Mouse (Mus musculus) mature B cell (primary cell): ENCODE data around the gene Frrs1.

Experiments used
- in situ Hi-C: fragments of 300-500 bp; cut with MboI; formaldehyde crosslinking; loops from 2 replicates; pipeline ENCODE4 v1.14.3; 2019

Gene Frrs1

DNA sequence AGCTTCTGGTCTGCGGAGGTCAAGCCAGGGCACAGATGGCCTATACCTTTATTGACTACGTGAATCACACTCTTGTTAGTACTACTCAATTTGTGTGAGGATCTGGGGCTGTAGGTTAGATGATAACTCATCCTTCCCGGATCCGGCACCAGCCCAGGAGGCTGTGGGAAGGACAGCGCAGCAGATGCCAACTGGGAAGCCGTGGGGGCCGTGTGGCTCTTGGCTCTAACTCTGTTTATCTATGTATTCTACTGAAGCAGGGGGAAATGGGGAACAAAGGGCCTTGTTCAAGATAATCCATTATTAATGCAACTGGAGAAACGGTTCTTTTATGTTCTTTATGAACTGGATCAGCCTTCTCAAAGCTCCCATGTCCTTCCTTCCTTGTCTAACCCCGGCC is 47.3 kb downstream of the Frrs1 start:
- in situ Hi-C loops = no loop called here

DNA sequence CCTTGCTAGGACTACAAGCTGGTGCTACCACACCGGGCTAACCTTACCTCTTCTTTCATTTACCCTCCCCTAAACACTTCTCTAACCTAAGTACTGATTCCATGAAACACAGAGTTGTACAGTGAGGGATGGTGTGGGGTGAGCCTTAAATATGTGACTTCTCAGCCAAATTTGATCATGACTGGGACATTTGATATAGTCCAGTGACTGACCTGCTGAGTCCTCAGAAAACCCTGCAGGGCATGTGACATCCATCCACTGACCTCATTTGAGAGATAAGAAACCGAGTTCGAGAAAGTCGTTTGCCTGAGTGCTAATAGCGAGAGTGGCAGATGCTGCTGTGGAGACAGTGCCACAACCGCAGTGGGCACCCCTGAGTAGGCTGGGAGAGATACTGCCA is 55.1 kb downstream of the Frrs1 start:
- in situ Hi-C loops = no loop called here

DNA sequence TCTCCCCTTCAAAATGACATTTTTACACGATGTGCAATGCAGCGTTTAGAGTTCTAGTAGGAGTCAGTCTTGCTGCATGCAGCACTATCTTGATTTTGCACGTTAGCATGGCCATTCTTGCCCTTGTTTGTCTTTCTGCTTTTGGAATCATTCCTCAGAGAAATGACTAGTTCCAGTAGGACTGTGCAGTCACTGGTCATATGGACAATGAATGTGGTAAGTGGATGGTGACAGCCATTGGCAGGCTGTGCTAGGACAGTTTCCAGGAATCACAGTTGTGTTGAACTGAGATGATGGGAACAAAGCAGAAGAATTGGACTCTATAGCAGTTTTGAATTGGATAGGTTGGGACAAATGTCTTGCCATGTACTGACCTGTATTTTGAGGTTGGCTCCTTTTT is 55.7 kb downstream of the Frrs1 start:
- in situ Hi-C loops = no loop called here

DNA sequence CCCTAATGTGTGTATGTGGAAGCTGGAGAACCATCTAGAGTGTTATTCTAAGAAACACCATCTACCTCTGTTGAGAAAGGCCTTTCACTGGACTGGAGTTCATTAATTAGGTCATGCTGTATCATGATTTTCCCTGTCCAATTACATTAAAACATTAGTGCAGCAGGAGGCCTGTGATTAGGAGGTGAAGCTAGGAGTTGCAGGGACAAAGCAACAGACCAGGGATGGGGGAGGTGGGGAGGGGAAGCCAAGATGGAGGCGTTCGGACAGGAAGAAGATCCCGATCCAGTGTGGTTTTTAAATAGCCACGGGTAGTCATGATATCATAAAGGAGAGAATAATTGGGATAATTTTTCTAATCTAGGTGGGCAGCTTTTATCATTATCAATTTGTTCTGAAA is 57.8 kb downstream of the Frrs1 start:
- in situ Hi-C loops = no loop called here

DNA sequence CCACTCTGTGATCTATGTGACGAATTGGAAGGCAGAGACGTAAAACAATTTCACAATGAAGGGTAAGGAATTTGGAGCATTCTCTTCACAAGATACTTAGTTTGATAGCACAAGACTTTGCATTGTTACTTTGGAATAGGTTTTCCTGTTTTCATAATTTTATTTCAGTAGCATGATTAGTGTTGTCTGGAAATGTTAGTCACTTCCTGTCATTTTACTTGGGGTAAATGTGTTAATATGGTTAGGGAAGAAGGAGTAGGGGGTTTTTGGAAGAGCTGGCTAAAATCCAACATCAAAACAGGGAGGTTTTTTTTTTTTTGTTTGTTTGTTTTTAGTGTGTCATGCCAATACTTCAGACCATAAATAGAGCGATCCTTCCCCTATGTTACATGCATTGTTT is 62.3 kb downstream of the Frrs1 start:
- in situ Hi-C loops = no loop called here

DNA sequence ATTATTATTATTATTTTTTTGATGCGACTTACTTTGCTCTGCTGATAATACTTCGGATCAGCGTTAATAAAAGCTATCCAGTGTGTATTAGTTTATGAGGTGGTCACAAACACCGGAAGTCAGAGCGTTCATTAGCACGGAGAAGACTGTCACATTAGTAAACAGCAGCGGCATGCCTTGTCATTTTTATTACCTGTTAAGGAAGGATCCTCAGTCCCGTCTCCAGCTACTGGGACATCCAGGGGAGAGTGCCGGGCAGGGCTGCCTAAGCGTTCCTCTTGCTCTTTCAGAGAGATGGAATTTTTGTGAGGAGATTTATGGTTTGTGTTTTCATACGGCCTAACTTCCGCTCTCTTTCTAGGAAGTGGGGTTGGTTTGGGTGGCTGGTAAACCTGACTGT is 63.8 kb downstream of the Frrs1 start:
- in situ Hi-C loops = no loop called here

DNA sequence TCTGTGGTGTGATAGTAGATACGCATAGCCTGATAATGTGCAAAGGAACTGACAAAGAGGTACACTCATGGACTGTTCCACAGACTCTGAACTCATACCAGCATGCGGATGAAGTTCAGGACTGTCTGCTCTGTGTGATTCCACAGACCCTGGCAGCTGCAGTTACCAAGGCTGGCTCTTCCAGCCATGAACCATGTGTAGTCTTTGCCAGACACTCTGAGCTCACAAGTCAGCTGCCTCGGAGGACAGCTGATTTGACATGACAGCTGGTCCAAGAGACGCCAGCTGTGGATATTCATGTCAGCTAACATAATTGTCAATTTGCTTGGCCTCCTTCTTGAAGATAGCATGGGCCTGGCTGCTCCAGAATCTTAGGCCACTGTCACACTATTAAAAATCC is 69.7 kb downstream of the Frrs1 start:
- in situ Hi-C loops = no loop called here

DNA sequence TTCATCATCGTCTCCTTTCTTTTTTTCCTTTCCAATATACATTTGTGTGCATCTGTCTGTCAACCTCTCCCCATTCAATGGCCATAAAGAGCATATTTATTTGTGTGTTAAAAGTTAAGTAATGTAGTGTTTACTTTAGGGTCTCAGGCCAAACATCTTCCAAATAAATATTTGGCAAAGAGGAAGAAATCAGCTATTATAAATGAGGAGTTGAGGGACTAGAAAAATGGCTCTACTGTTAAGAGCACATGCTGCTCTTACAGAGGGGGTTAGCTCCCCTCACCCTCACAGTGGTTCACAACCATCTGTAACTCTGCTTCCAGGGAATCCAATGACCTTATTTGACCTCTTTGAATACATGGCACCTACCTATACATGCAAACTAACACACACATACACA is 73.9 kb downstream of the Frrs1 start:
- in situ Hi-C loops = no loop called here

DNA sequence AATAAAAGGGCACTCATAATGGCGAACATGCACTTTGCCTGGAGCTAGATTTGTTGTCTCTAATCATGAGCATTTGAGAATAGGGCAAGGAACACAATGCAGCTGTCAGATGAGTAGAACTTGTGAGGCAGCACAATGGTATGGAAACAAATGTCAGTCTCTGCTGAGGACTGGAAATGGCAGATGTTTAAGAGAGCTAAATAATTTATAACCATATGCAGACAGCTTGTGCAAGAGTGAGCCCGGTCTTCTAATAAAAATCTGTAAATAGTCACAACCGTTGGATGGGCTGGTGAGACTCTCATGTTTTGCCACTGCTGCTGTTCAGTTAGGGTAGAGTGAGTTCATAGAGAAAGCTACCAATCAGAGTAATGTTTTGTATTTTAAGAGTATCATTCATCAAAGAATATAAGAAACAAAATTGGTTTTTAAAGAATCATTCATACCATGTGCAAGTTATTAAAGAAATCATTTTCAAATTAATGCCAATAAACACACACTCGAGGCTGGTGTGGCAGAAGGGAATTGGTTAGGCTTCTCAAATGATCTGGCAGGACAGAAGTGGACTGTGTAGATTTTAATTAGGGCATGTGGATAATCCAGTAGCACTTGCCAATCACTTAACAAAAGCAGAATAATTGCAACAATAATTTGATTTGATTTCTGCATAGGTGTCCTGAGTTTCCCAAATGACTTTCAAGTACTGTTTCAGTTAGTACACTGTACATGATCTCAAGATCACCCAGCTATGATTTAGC is 77.8 kb downstream of the Frrs1 start:
- in situ Hi-C loops = no loop called here

DNA sequence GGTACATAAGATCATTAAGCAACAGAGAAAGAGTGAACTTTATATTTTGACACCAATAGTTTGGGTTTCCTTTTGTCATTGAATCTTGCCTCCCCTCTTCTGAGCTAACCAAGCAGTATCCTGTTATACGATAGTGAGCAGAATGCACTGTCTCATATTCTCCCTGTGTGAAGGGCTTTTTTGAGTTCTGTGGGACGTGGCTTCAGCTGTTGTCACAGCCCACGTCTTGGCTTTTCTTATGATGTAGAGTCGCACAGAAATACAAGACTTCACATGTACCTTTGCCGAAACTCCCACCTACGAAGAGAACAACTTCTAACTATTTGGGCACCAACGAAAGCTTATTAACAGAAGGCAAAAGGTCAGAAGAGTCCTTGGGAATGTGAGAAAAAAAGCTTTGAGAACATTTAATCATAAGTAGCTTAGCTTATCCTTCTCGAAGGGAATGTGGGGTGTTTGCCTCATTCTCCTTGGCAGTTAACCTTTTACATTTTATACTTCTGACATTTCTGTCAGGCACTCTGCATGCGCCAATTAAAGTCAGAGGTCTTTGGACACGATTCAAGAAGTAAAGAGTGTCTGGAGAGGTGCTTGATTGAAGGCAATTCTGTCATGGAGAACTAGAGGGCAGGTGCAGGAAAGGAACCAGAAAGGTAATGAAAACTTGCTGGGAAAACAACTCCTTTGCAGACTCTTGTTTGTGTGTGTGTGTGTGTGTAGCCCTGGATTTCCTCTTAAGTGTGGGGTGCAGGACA is 81.7 kb downstream of the Frrs1 start:
- in situ Hi-C loops = no loop called here

DNA sequence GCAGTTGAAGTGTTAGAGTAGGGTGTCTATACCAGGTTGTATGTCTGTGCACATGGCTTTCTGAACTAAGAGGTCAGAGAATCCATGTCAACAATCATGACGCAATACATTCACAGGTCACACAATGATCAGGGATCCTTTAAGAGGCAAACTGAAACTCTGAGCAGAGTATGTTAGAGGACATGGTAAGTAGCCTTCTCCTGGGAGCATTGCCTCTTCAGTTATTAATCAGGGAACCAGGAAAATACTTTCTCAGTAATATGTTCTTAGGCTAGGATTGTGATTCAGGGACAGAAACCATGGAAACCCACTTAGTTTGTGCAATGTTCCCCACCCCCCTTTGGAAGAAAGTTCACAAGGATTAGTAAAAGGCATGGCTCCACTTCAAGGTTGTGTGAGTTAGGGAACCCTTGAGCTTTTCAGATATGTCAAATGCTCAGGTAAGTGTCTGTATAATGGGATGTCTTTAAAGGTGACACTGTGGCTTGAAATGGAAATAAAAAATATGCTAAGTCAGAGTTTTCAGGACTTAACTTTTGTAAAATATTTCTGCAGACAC is 82.4 kb downstream of the Frrs1 start:
- in situ Hi-C loops = no loop called here

DNA sequence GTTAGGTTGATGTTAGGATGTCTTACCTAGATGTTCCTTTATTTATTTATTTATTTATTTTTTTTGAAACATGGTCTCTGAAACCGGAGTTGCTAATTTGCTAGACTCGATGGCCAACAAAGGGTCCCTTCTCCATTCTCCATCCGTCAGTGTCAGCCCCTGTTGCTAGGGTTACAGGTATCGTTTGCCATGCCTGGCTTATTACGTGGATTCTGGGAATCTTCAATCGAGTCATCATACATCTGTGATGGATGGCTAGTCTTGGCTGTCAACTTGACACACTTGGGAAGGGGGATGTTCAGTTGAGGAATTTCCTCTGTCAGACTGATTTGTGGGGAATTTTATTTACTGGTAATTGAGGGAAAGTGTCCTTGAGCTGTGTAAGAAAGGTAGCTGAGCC is 83.5 kb downstream of the Frrs1 start:
- in situ Hi-C loops = no loop called here

DNA sequence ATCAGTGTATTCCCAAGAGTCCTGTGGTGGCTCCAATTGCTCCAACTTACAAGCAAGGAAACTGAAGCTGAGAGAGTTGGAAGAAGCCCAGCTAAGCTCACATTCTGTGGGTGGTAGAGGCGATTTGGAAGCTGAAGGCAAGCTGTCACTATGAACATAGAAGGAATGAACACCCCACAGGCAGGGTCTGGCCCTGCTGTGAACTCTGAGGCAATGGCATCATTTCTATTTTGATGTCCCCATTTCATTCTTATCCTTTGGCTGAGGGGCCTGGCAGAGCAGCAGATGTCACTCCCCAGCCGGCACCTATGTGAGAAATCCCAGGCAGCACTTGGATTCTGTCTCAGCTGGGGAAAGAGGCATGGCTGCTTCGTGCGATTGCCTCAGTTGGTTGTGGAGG is 84.2 kb downstream of the Frrs1 start:
- in situ Hi-C loops = no loop called here

DNA sequence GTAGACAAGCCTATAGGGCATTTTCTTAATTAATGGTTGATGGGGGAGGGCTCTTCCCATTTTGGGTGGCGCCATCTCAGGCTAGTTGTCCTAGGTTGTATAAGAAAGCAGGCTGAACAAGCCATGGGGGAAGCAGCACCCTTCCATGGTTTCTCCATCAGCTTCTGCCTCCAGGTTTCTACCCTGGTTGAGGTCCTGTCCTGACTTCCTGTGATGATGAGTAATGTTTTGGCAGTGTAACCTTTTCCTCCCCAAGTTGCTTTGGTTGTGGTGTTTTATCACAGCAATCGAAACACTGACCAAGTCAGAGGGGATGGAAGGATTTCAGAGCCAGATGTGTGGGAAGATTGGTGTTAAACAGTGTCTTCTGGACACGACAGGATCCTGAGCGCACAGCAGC is 87.2 kb downstream of the Frrs1 start:
- in situ Hi-C loops = no loop called here

DNA sequence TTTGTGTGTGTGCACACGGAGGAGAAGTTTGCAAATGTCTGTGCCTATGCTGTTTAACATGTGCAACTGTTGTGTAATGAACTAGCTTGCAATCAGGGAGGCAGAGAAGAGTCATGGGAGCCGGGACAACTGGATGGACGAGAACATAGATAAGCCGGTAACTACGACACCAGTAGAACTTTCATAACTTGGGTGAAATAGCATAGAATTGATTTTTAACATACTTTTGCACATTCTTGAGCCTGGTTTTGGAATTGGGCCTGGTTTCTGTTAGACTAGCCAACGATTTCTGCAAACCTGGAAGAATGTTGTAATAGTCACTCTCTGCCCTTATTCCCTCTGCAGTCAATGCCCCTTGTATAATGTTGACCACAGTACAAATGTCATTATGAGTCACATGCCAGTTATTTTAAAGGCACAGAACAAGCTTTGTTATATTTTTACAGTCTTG is 91.4 kb downstream of the Frrs1 start:
- in situ Hi-C loops = no loop called here

DNA sequence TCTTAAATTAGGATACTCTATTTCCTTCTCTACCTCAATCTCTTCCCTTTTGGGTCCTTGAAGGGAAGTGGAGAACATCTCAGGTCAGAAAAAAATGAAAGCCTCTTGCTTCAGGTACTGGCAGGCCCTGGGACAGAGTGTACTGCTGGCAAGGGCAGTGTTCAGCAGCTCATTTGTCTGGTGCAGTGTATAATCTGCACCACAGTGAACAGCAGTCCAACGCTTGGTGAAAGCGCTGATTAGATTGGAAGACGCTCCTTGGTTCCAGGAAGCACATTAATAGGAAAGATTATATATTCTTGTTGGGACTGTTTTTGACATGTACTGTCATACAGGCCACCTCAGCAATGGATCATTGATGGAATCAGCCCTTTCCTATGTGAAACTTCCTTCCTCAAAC is 92.2 kb downstream of the Frrs1 start:
- in situ Hi-C loops = no loop called here

DNA sequence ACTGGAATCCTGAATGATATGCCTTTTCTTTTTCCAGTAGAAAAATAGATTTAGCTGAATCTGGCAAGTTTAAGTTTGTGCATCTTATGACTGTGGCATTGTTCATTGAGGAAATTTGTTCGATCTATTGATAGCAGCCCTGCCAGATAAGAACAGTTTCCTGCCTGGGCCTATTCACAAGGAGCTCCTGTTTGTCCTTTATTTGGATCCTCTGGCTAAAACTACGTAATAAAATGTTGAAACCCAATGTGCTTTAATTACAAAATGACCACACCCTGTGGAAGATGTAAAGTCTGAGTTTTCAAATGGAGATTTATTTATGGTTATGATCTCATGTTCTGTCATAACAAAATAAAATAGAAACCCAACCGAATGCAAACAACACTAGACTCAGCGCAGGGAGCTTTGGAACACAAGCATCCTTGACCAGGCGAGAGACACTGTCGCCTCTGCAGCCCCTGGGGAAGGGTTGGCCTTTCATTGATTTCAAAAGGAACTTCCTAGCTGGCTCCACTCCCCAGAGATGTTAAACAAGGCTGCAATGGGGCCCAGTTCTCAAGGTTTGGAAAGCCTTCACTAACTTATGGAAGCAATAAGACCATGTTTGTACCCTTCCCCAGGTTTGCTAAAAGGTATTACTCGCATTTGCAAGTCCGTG is 93.1 kb downstream of the Frrs1 start:
- in situ Hi-C loops = no loop called here

DNA sequence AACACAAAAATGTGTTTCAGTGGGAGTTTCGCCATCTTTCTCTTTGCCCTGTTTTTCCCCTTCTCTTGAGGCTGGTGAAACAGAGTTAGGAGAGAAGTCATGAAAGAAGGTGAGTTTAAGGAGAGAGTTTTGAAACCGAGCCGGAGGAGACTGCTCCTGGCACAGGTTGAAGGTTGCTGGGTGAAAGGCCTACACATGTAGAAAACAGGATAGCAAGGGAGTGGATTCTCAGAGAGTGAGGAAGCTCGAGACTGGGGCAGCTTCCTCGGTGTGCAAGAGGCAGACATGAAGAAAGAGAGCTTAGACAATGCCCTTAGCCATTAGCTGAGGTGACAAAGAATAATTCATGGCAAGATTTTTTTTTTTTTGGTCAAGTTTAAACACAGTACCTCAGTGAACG is 94.1 kb downstream of the Frrs1 start:
- in situ Hi-C loops = no loop called here

DNA sequence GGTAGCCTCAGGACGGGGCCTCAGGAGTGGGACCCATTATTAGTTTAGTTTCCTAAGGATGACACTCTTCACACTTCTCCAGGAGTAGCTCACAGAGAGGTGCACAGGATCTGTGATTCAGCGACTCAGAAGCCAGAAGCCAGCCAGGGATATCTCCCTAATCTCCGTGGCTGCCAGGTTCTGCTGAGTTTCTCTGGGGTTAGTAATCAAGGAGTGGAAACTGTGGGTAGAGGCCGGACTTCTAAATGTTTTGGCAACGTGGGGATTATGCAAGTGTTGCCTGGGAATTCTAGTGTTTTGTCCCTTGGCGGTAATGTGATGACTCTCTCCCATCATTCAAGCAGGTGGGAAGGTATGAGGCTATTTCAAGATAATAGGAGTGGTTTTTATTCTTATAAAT is 95.8 kb downstream of the Frrs1 start:
- in situ Hi-C loops = no loop called here
